Mouse (Mus musculus): Measurements from ENCODE around the gene Pik3ap1.

GRCm38 (mm10) chr19:41323125-41323524, 61.8 kb downstream of the Pik3ap1 start:
- TF ChIP-seq TCF12 (IDR thresholded peaks at IDR 0.05; ENCODE audit: insufficient read depth, poor library complexity, severe bottlenecking) (no peak), USF1 (IDR thresholded peaks at IDR 0.05; ENCODE audit: low read depth) (no peak), REST (IDR thresholded peaks at IDR 0.05; ENCODE audit: insufficient read depth, insufficient read length) (no peak), MAX (IDR thresholded peaks at IDR 0.05; ENCODE audit: low read depth) (no peak), POLR2AphosphoS2 (IDR thresholded peaks at IDR 0.05; ENCODE audit: insufficient read length, low read depth) (no peak), POLR2A (IDR thresholded peaks at IDR 0.05; ENCODE audit: insufficient read length, low read depth) (no peak), MYOD1 (IDR thresholded peaks at IDR 0.05; ENCODE audit: control insufficient read depth in 1 of 3, insufficient read length in 2 of 3, low read depth in 2 of 3) (no peak), E2F4 (IDR thresholded peaks at IDR 0.05; ENCODE audit: insufficient read depth) (no peak)
